Mouse (Mus musculus): ENCODE measurements around the gene Irak4. TPM values are rescaled to one million over a fixed set of nuclear protein-coding genes. Genes with fewer than 3 reads are reported as not detected.

Irak4 gene
- polyA plus RNA-seq, 1 experiment: 2.4 TPM

DNA sequence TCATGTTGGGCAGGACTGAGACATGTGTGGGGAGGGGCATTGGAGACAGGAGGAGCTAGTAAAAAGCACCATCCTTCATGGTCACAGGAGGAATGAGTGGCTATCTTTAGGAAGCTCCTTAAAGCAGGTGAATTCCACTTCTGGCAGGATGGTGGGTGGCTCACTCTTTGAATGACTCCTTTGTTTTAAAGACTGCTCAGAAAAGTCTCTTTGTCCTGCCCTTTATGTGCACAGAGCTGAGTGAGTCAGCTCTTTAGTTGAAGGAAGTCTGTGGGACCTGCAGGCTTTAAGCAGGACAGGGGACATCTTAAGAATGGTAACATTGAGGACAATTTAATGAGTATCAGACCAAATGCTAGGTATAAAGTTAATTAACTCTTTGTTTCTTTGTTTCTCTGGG, 77.5 kb downstream of the Irak4 start:
- H3K4me3 ChIP-seq (ENCODE audit: low read depth, low read length): no peak overlapping the region
- H3K27me3 ChIP-seq (ENCODE audit: control insufficient read depth, insufficient read depth, low read length, poor library complexity, severe bottlenecking): no peaks in the 10 kb centered on the region
- no peak overlapping the region for H3K9ac ChIP-seq (ENCODE audit: low read depth, poor library complexity, severe bottlenecking)
- H3K36me3 ChIP-seq (ENCODE audit: control insufficient read depth, insufficient read depth, low read length, poor library complexity, severe bottlenecking): no peaks in the 10 kb centered on the region
- H3K27ac ChIP-seq (ENCODE audit: insufficient read depth, low read length): no peak overlapping the region
- no peak for TF ChIP-seq POLR2A (IDR thresholded peaks at IDR 0.05; ENCODE audit: insufficient read depth, low read length)
- H3K4me1 ChIP-seq (ENCODE audit: control insufficient read depth, insufficient read depth, low read length): no peaks in the 10 kb centered on the region
- H3K9me3 ChIP-seq (replicated peaks; ENCODE audit: control insufficient read depth, insufficient read depth, low read length, poor library complexity, severe bottlenecking): no peaks in the 10 kb centered on the region

- TF ChIP-seq CTCF (IDR thresholded peaks at IDR 0.05; ENCODE audit: low read depth, low read length): no peak
- no peak for TF ChIP-seq POLR2A (IDR thresholded peaks at IDR 0.05; ENCODE audit: insufficient read depth, low read length)
- no peak for TF ChIP-seq EP300 (IDR thresholded peaks at IDR 0.05; ENCODE audit: insufficient read depth, low read depth, low read length)
- H3K27me3 ChIP-seq (ENCODE audit: control insufficient read depth, insufficient read depth, low read length, poor library complexity, severe bottlenecking): peaks cover 2% of the 10 kb centered on the region; the same call in 1 of the 2 replicates
- H3K4me1 ChIP-seq (ENCODE audit: control insufficient read depth, insufficient read depth, low read length): no peaks in the 10 kb centered on the region
- H3K36me3 ChIP-seq (ENCODE audit: control insufficient read depth, insufficient read depth, low read length, poor library complexity, severe bottlenecking): no peaks in the 10 kb centered on the region
- no peak overlapping the region for H3K27ac ChIP-seq (ENCODE audit: insufficient read depth, low read length)
- no peaks in the 10 kb centered on the region for H3K9me3 ChIP-seq (replicated peaks; ENCODE audit: control insufficient read depth, insufficient read depth, low read length, poor library complexity, severe bottlenecking)
- peak overlapping the region; percentile 48 for H3K4me3 ChIP-seq (ENCODE audit: low read depth, low read length)
- no peak overlapping the region for H3K9ac ChIP-seq (ENCODE audit: low read depth, poor library complexity, severe bottlenecking)
These were observed 85.0 kb downstream of the Irak4 start for GRCm38 (mm10) chr15:94628463-94628829.

GRCm38 (mm10) chr15:94628830-94629601, 85.6 kb downstream of the Irak4 start, which contains the start of gene Tmem117:
Tmem117 (plus strand) TSS chr15:94629232.
- Histone ChIP-seq H3K27me3 (ENCODE audit: control insufficient read depth, insufficient read depth, low read length, poor library complexity, severe bottlenecking) (peaks cover 2% of the 10 kb centered on the region; the same call in 1 of the 2 replicates), H3K9me3 (replicated peaks; ENCODE audit: control insufficient read depth, insufficient read depth, low read length, poor library complexity, severe bottlenecking) (no peaks in the 10 kb centered on the region), H3K4me1 (ENCODE audit: control insufficient read depth, insufficient read depth, low read length) (no peaks in the 10 kb centered on the region), H3K4me3 (ENCODE audit: low read depth, low read length) (peak within 1 kb of the TSS; percentile 48), H3K27ac (ENCODE audit: insufficient read depth, low read length) (no peak within 1 kb of the TSS), H3K9ac (ENCODE audit: low read depth, poor library complexity, severe bottlenecking) (peak within 1 kb of the TSS; percentile 82), H3K36me3 (ENCODE audit: control insufficient read depth, insufficient read depth, low read length, poor library complexity, severe bottlenecking) (no peaks in the 10 kb centered on the region)
- TF ChIP-seq CTCF (IDR thresholded peaks at IDR 0.05; ENCODE audit: low read depth, low read length) (no peak), POLR2A (IDR thresholded peaks at IDR 0.05; ENCODE audit: insufficient read depth, low read length) (no peak), EP300 (IDR thresholded peaks at IDR 0.05; ENCODE audit: insufficient read depth, low read depth, low read length) (no peak)

DNA sequence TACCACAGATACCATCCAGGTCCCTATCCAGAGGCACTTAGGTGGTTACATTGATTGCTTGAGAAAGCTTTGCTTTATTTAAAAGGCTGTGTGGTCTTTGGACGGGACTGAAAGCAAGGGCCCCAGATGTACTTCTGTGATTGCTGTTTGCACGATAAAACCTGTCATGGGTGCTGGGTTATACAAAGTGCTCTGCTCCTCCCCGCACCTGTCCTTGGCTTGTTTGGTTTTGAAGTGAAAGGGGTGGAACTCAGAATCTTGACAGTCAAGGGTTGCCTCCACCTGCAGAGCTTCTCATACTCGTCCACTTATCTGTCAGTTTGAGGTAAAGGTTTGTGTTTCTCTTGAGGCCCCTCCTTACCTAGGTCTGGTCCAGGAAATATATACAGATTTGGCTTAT, 87.1 kb downstream of the Irak4 start:
- Histone ChIP-seq H3K9ac (ENCODE audit: low read depth, poor library complexity, severe bottlenecking) (no peak overlapping the region), H3K27ac (ENCODE audit: insufficient read depth, low read length) (no peak overlapping the region), H3K36me3 (ENCODE audit: control insufficient read depth, insufficient read depth, low read length, poor library complexity, severe bottlenecking) (no peaks in the 10 kb centered on the region), H3K4me3 (ENCODE audit: low read depth, low read length) (no peak overlapping the region), H3K4me1 (ENCODE audit: control insufficient read depth, insufficient read depth, low read length) (no peaks in the 10 kb centered on the region), H3K9me3 (replicated peaks; ENCODE audit: control insufficient read depth, insufficient read depth, low read length, poor library complexity, severe bottlenecking) (no peaks in the 10 kb centered on the region), H3K27me3 (ENCODE audit: control insufficient read depth, insufficient read depth, low read length, poor library complexity, severe bottlenecking) (peaks cover 2% of the 10 kb centered on the region; the same call in 1 of the 2 replicates)
- TF ChIP-seq CTCF (IDR thresholded peaks at IDR 0.05; ENCODE audit: low read depth, low read length) (no peak), POLR2A (IDR thresholded peaks at IDR 0.05; ENCODE audit: insufficient read depth, low read length) (no peak), EP300 (IDR thresholded peaks at IDR 0.05; ENCODE audit: insufficient read depth, low read depth, low read length) (no peak)

Other genes starting within 250 kb of the Irak4 start
- 0.21 and 0.42 TPM in 2 replicates for gene Adamts20, start 78.2 kb upstream of the Irak4 start, polyA plus RNA-seq (2011; ENCODE audit: insufficient read depth, insufficient read length, low read depth, missing spikeins)
- 4.5 and 7.3 TPM in 2 replicates for gene Pus7l, start 96 bp upstream of the Irak4 start, polyA plus RNA-seq (2011; ENCODE audit: insufficient read depth, insufficient read length, low read depth, missing spikeins)
- 92.3 and 94.9 TPM in 2 replicates for gene Twf1, start 46.2 kb downstream of the Irak4 start, polyA plus RNA-seq (2011; ENCODE audit: insufficient read depth, insufficient read length, low read depth, missing spikeins)
- gene Tmem117, start 85.6 kb downstream of the Irak4 start, polyA plus RNA-seq (2011; ENCODE audit: insufficient read depth, insufficient read length, low read depth, missing spikeins): 0.49 and 1.2 TPM in 2 replicates

Measured in ES-Bruce4 (cell line).